Mouse (Mus musculus) lung, embryonic 14.5 days (tissue): ENCODE measurements around the gene Zcchc17. TPM values are rescaled to one million over a fixed set of nuclear protein-coding genes. Genes with fewer than 3 reads are reported as not detected.
A peak's percentile ranks its signal among the peaks of the same experiment; 100 is the strongest.

Experiments used
- ATAC-seq: fragments of 200-750 bp; cut with Nextera tagmentation; 2 replicates; pipeline ENCODE4 v1.8.0; 2017; ENCODE audit warnings: mild to moderate bottlenecking, moderate TSS enrichment, moderate library complexity; ENCODE audit not compliant: insufficient read depth
- DNase-seq: peaks from one replicate; pipeline ENCODE4 v3.0.0-alpha.2; 2015
- H3K27ac ChIP-seq: fragments of 300-500 bp; sonication (generic); 2 replicates; pipeline ENCODE4 v1.5.1; 2014; ENCODE audit warnings: low read depth, mild to moderate bottlenecking, moderate library complexity
- H3K27me3 ChIP-seq: fragments of 300-500 bp; sonication (generic); 2 replicates; pipeline ENCODE4 v1.6.1; 2014; ENCODE audit warnings: low read length, control low read depth; ENCODE audit not compliant: insufficient read depth
- H3K36me3 ChIP-seq: fragments of 300-500 bp; sonication (generic); 2 replicates; pipeline ENCODE4 v1.6.1; 2014; ENCODE audit warnings: control low read depth; ENCODE audit not compliant: insufficient read depth
- H3K4me1 ChIP-seq: fragments of 300-500 bp; sonication (generic); 2 replicates; pipeline ENCODE4 v1.6.1; 2014; ENCODE audit warnings: antibody characterized with exemption, control low read depth; ENCODE audit not compliant: insufficient read depth
- H3K4me2 ChIP-seq: fragments of 300-500 bp; sonication (generic); 2 replicates; pipeline ENCODE4 v1.6.1; 2014; ENCODE audit warnings: mild to moderate bottlenecking
- H3K4me3 ChIP-seq: fragments of 300-500 bp; sonication (generic); 2 replicates; pipeline ENCODE4 v1.5.1; 2014; ENCODE audit warnings: low read depth, low read length
- H3K9ac ChIP-seq: fragments of 300-500 bp; sonication (generic); 2 replicates; pipeline ENCODE4 v1.6.1; 2014
- H3K9me3 ChIP-seq: fragments of 300-500 bp; sonication (generic); 2 replicates; pipeline ENCODE4 v1.6.1; 2016; ENCODE audit warnings: low read depth, low read length, control low read depth
- CTCF ChIP-seq: IDR thresholded peaks from 2 replicates; pipeline ENCODE4 v1.5.1; 2016; ENCODE audit warnings: antibody characterized with exemption, low read depth
- WGBS: fragments of 180-500 bp; shearing (Covaris S2); extraction: QIAGEN DNeasy Blood & Tissue Kit; methylation state at CpG from one replicate; pipeline ENCODE4 v1.1.7; 2014; 5-methylcytosine and 5-hydroxymethylcytosine counted together
- polyA plus RNA-seq: library from polyadenylated mRNA; unstranded; fragments of >200 nt; fragmentation: Nextera tagmentation; extraction: Ambion mirVana; gene quantifications from 2 replicates; pipeline ENCODE4 v1.2.1, GENCODE M21; 2014

Gene Zcchc17
- polyA plus RNA-seq, 1 experiment from 2014 or later, result 70.6 TPM

GRCm38 (mm10) chr4:130377500-130377899 lies 17.8 kb upstream of the Zcchc17 start:
- Histone ChIP-seq H3K9ac (no peak overlapping the region), H3K27ac (no peak overlapping the region), H3K4me2 (no peak overlapping the region), H3K36me3 (peaks cover 96% of the 10 kb centered on the region), H3K4me1 (no peaks in the 10 kb centered on the region), H3K4me3 (no peak overlapping the region), H3K27me3 (no peaks in the 10 kb centered on the region), H3K9me3 (no peaks in the 10 kb centered on the region)
- ATAC-seq, result no peak
- no peak for TF ChIP-seq CTCF
- 72% methylated on average over 4 of the region's 4 CpGs for WGBS
- DNase-seq, result no peak

- Histone ChIP-seq H3K4me1 (no peaks in the 10 kb centered on the region), H3K4me2 (no peak overlapping the region), H3K9ac (no peak overlapping the region), H3K27ac (no peak overlapping the region), H3K36me3 (peaks cover 94% of the 10 kb centered on the region), H3K4me3 (no peak overlapping the region), H3K9me3 (no peaks in the 10 kb centered on the region), H3K27me3 (no peaks in the 10 kb centered on the region)
- DNase-seq, result peak; percentile 42
- ATAC-seq, result no peak
- 77% methylated on average over 4 of the region's 4 CpGs for WGBS
- TF ChIP-seq CTCF, result peak; percentile 41
Observed at GRCm38 (mm10) chr4:130376675-130377074, 16.9 kb upstream of the Zcchc17 start.

GRCm38 (mm10) chr4:130360238-130360590 lies 471 bp upstream of the Zcchc17 start:
- peak overlapping the region; percentile 74 for H3K4me3 ChIP-seq
- H3K4me2 ChIP-seq, result peak overlapping the region; percentile 72
- no peaks in the 10 kb centered on the region for H3K9me3 ChIP-seq
- H3K4me1 ChIP-seq, result peaks cover 4% of the 10 kb centered on the region; the same call in 1 of the 2 replicates
- H3K27ac ChIP-seq, result peak overlapping the region; percentile 68
- H3K27me3 ChIP-seq, result no peaks in the 10 kb centered on the region
- ATAC-seq, result no peak
- DNase-seq, result no peak
- TF ChIP-seq CTCF, result no peak
- peak overlapping the region; percentile 82 for H3K9ac ChIP-seq
- WGBS, result under 1% methylated on average over 19 of the region's 19 CpGs
- H3K36me3 ChIP-seq, result peaks cover 32% of the 10 kb centered on the region

GRCm38 (mm10) chr4:130357946-130358345 lies 1.8 kb downstream of the Zcchc17 start:
- Histone ChIP-seq H3K27me3 (no peaks in the 10 kb centered on the region), H3K9ac (no peak overlapping the region), H3K27ac (no peak overlapping the region), H3K36me3 (peaks cover 20% of the 10 kb centered on the region), H3K4me1 (peaks cover 4% of the 10 kb centered on the region; the same call in 1 of the 2 replicates), H3K9me3 (no peaks in the 10 kb centered on the region), H3K4me3 (no peak overlapping the region), H3K4me2 (no peak overlapping the region)
- no peak for ATAC-seq
- no peak for DNase-seq
- TF ChIP-seq CTCF, result no peak

- Histone ChIP-seq H3K9ac (no peak overlapping the region), H3K4me3 (no peak overlapping the region), H3K9me3 (no peaks in the 10 kb centered on the region), H3K27me3 (no peaks in the 10 kb centered on the region), H3K36me3 (peaks cover 62% of the 10 kb centered on the region), H3K27ac (no peak overlapping the region), H3K4me1 (no peaks in the 10 kb centered on the region), H3K4me2 (no peak overlapping the region)
- DNase-seq (no peak), ATAC-seq (no peak)
- 86% methylated on average over 7 of the region's 7 CpGs for WGBS
- no peak for TF ChIP-seq CTCF
Observed at GRCm38 (mm10) chr4:130352588-130352987, 7.2 kb downstream of the Zcchc17 start.

GRCm38 (mm10) chr4:130350690-130351422 lies 8.9 kb downstream of the Zcchc17 start:
- no peak for TF ChIP-seq CTCF
- H3K36me3 ChIP-seq, result peaks cover 59% of the 10 kb centered on the region
- no peak overlapping the region for H3K4me2 ChIP-seq
- H3K4me1 ChIP-seq, result no peaks in the 10 kb centered on the region
- H3K27me3 ChIP-seq, result no peaks in the 10 kb centered on the region
- 87% methylated on average over 16 of the region's 16 CpGs for WGBS
- no peaks in the 10 kb centered on the region for H3K9me3 ChIP-seq
- no peak overlapping the region for H3K4me3 ChIP-seq
- DNase-seq (no peak), ATAC-seq (no peak)
- no peak overlapping the region for H3K27ac ChIP-seq
- no peak overlapping the region for H3K9ac ChIP-seq

GRCm38 (mm10) chr4:130349666-130350065 lies 10.1 kb downstream of the Zcchc17 start:
- no peak for ATAC-seq
- Histone ChIP-seq H3K4me2 (no peak overlapping the region), H3K9me3 (no peaks in the 10 kb centered on the region), H3K27me3 (no peaks in the 10 kb centered on the region), H3K4me3 (no peak overlapping the region), H3K36me3 (peaks cover 64% of the 10 kb centered on the region), H3K4me1 (no peaks in the 10 kb centered on the region), H3K9ac (no peak overlapping the region), H3K27ac (no peak overlapping the region)
- peak; percentile 34 for TF ChIP-seq CTCF
- WGBS, result 95% methylated on average over 6 of the region's 6 CpGs
- no peak for DNase-seq
